Mouse (Mus musculus): ENCODE data around the gene Olfr543.

Gene Olfr543

DNA sequence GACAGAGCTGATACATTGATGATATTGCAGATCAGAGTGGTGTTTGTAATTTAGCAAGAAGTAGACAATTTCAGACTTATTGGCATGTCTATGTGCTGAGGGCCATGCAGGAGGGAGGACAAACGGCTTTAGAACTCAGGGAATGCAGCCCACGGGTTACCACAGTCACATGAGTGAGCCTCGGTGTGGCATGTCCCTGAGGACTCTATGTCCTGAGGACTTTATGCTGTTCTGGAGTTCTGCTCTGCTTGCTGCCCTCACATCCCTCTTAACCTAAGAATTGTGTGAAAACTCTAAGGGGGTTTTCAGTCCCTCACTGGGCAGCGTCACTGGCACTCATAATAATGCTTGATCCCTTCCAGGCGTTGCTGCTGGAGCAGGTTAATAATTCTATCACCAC lies 8.8 kb downstream of the Olfr543 start:
- no peak for DNase-seq

DNA sequence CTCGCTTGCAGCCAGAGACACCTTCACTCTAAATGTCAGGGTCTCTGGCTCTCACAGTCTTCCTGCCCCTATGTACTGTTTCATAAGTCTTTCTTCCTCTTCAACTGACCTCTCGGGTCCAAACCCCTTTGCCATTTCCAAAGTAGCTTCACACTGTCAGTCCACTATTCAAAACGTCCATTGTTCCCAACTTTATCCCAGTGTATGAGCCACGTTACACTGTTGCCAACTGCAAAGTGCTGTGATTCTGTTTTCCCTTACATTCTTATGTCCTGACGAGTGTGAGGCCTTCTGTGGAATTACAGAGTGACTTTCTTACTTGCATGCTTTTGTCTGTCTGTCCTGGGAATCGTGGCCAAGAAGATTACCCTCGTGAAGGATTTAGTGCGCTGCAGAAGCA lies 13.9 kb downstream of the Olfr543 start:
- no peak for DNase-seq

DNA sequence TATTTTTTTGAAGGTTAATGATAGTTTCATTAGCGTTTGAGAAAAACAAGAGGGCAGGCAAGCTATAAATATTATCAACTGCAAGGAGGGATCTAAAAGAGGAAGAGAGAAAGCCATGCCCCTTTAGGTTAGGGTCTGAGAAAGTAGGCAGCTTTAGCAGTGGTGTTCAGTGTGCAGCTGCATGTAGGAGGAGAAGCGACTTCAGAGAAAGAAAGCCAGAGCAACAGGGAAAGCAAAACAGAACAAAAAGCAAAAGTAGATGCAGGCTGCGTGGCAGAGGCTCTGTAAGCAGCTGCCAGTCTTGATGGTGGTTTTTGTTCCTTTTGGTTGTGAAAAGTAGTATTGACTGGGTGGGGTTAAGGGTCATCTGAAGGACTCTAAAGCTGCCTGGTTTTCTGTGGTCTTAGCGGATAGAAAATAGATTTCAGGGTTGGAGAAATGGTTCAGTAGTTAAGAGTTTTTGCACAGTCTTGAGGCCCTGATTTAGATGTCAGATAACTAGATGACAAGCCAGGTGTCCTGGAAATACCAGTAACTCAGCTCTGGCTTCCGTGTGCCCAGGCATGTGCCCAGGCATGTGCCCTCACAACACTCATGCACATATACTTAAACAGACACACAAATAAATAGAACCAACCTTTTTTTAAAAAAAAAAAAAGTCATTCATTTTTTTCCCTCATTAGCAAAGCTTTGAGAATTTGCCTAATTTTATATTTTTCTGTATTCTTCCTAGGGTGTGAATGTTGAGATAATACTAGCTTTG lies 22.7 kb downstream of the Olfr543 start:
- DNase-seq: no peak

GRCm38 (mm10) chr7:102446438-102446837 lies 35.0 kb downstream of the Olfr543 start:
- no peak for DNase-seq

DNA sequence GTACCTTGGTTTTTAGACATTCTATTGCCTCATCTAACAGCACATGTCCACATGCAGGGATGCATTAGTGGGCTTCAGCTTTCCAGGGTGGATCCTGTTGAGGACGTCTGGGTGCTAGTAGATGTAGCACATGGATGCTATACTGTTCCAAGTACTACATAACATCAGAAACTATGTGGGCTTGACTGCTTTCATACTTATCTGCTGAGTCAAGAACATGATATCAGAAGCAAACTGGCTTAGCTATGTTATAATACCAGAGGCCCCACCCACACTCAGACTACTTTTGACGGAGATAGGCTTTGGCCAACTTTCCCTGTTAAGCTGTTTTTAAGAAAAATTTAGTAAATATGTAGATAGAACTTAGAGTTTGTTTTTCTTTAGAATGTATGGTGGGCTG lies 37.2 kb downstream of the Olfr543 start:
- DNase-seq: no peak

- no peak for DNase-seq
Observed at GRCm38 (mm10) chr7:102442432-102442831, 39.0 kb downstream of the Olfr543 start.

DNA sequence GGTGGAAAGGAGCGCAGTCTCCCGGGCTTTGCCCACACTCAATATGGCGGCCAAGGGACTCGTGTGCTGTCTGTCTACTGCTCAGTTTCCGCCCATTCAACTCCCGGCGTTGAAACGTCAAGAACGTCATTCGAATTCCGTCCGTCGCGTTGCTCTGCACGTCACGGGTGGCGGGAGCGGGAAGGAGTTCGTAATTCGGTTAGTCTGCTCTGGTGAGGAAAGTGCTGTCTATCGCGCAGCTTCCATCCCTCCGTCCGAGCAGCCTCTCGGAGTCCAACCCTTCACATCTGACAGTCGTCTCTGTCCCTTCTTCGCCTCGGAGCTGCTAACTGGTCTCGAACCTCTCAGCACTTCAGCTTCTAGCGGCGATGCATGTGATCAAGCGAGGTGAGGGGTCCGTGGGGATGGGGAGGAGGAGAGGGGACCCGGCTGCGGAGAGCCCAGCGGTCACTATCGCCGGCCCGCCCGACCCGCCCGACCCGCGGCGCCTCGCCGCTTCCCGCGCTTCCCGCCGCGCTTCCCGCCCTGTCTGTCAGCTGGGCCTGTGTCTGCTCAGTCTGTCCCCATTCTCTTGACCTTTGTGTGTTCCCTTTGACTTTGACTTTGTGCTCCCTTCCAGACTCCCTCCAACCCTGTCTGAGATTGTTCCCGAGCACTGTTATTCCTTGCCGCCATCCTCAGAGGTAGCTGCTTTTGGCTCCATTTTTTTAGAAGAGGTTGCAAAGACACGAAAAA lies 39.7 kb downstream of the Olfr543 start, which contains the start of gene Rrm1:
Gene Rrm1 (plus strand): TSS at position 39 of the 735 bp plus-strand sequence.
- DNase-seq: peak; percentile 97

DNA sequence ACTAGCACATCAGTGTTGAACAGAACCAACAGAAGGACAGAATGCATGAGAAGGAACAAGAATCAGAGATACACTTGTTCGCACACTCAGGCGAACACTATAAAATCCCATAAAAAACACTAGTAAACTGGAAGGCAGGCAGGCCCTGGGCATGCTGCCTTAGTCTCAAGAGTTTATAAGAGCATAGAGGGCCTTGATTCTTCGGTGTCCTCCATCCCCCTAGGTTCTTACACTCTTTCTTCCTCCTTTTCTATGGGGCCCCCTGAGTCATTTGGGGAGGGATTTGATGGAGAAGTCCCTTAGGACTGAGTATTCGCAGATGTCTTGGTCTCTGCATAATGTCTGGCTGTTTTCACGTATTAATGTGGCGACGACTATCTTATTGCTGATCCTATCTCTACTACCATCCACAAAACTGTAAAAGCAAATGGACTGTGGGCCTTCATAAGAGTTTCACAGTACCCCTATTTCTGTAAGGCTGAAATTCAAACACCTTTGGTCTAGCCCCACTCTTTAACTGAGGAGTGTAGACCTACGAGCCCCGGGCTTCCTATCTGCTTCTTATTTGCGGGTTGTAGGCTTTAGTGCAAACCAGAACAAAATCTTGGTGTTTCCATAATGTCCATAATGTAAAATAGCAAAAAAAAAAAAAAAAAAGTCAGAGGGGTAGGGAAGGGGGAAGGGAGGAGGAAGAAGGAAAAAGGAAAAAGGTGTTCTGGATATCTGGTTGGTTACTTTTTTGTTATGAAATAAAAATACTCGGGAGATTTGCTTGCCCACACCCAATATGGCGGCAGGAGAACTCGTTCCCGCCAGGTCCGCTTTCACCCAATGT lies 40.4 kb downstream of the Olfr543 start:
- DNase-seq: no peak

DNA sequence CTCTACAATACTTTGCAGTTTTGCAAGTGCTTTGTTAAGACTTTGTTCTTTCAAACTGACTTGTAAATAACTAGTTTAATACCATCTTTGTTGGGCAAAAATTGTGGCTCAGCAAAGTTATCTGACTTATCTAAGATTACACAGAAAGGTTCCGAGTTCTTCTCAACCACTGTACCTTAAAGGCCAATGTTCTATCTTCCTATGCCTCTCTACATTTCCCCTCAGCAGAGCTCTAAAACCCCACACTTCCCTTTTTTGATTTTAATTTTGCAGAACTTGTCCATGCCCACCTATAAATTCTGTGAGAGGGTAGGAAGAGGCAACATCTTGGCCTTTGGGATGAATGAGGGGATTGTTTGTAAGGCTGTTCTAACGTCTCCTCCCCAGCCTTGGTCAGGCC lies 47.1 kb downstream of the Olfr543 start:
- no peak for DNase-seq
